Mouse (Mus musculus) neutrophil, adult 59 days (primary cell): ENCODE measurements around the gene Map3k15. TPM values are rescaled to one million over a fixed set of nuclear protein-coding genes. Genes with fewer than 3 reads are reported as not detected.

Source experiments
- total RNA-seq, 2 experiments: library from RNA; stranded (reverse); gene quantifications; 1 replicate in 1 of 2; 2 replicates in 1 of 2; pipeline ENCODE4 v1.2.4; 2023

Gene Map3k15
- total RNA-seq, result 10 to 100 TPM; 35.7 to 38.4 TPM

DNA sequence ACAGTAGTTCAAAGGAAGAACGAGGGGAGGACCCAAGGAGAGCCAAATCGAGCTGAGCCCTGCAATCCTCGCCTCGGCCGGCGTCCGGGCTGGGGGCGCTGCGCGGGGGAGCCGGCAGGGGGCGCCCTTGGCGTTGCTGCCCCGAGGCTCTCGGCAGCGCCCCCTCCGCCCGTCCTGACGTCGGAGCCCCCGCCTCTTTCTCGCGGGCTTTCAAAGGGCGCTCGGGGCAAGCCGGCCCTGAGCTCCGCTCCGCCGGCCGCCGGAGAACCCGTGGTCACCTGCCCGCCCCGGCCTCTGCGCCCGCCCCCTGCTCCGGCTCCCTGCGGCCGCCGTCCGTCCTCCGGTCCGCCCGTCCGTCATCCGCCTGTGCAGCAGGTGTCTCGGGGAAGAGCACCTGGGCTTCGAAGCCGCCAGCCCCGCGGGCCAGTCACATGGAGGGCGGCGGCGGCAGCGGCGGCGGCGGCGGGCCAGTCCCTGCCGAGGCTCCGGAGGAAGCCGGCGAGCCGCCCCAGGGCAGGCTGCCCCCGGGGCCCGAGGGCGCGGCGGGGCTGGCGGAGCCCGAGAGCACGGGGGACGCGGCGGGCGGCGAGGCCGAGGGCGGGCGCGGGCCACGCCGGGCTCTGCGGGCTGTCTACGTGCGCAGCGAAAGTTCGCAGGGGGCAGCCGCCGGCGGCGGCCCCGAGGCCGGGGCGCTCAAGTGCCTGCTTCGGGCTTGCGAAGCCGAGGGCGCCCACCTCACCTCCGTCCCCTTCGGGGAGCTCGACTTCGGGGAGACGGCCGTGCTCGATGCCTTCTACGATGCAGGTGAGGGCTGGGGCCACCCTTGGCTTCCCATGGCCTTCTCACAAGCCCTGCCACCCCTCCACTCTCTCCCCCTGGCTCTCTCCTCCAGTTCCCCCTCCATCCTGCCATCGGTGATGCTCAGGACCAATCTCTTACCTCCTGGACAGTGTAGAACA is at the start of gene Map3k15:
Gene Map3k15 (plus strand): TSS at position 432 of the 959 bp plus-strand sequence.

DNA sequence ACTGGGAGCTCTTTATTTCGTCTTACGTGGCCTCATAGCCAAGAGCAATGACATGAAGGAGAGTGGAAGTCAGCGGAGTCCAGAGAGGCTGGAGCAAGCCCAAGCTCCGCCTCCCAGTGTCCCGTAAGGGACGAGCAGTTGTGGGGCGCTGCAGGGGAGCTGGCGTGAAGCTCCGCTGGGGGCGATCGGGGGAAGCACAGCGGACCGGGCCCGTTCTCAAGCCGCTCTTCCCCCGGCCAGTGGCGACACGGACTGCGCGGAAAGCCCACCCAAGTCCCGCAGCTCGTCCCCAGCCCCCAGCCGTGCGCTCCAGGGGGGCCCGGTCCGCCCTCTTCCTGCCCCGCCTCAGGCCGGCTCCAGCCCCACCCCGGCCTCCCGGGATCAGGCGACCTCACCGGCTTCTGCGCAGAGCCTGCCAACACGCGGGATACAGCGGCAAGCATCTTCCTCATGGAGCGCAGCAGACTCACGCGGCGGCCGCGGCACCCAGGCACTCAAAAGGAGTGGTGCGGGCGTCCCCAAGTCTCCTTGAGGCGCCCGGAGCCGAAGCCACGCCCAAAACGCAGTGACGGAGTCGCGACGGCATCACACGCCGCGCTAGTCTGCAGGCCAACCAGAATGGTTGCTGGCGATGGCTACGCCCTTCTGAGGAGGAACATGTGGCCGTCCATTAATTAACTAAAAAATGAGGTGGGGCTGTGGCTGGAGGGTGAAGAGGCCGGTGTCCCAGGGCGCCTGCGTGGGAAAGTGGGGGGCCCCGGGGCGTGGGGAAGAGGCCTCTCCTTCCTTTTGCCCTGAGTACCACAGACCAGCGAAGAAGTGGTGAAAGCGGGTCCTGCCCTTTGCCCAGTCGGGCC is 149.9 kb downstream of the Map3k15 start, which contains the start of gene Pdha1:
Gene Pdha1 (minus strand): TSS at position 553 of the 857 bp plus-strand sequence.

Other genes starting within 250 kb of the Map3k15 start
- gene Pdha1, start 150.0 kb downstream of the Map3k15 start, total RNA-seq, result 10 to 100 TPM; 82.1 to 87.4 TPM